Mouse (Mus musculus) monocyte, adult 5-6 weeks (primary cell): Measurements from ENCODE around the gene Ech1. TPM values are rescaled to one million over a fixed set of nuclear protein-coding genes. Genes with fewer than 3 reads are reported as not detected.

Experiments used
- ATAC-seq: fragments of 153-309, 156-312 bp; replicated peaks from 2 replicates; pipeline ENCODE4 v1.8.0; 2017; ENCODE audit warnings: mild to moderate bottlenecking; ENCODE audit not compliant: low TSS enrichment, insufficient number of reproducible peaks, severe bottlenecking, poor library complexity, low FRiP score
- total RNA-seq: library from RNA; stranded (forward); fragments of 200-1000, 200-491, 200-594 nt; gene quantifications from 3 replicates; pipeline ENCODE4 v1.2.3, GENCODE M21; 2017

Gene Ech1
- total RNA-seq, 1 experiment from 2014 or later: 48.7 TPM

DNA sequence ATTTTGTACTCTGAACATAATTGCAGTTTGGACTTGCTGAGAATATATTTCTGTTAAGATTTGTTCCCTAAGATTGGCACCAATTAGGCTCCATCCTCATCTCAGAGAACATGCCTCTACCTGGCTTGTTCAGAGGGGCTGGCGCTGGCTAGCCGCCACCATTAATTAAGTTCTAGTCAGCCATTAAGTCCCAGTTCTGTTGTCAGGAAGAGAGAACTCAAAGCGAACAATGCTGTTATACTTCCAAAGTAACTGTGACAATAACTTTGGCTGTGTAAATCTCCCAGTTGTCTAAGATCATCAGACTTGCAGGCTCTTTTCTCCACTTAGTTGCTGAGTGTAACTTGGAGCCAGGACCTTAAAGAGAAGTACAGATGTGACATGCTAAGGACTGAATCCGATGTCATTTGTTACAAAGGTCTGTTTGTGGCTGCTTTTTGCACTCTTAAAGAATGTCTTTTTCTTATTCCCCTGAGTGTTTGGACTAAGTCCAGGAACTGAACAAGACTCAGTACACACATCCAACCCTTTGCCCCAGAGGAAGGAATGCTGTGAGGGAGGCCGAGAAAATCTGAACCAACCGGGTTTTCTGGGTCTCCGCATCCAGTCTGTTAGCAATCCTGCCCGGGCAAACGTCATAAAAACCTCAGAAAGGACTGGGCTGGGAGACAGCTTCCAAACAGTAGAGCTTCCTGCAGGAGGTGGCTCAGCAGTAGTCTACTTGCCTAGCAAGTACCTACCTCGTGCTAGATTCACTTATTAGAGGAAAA lies 22.9 kb upstream of the Ech1 start:
- ATAC-seq: no peak

DNA sequence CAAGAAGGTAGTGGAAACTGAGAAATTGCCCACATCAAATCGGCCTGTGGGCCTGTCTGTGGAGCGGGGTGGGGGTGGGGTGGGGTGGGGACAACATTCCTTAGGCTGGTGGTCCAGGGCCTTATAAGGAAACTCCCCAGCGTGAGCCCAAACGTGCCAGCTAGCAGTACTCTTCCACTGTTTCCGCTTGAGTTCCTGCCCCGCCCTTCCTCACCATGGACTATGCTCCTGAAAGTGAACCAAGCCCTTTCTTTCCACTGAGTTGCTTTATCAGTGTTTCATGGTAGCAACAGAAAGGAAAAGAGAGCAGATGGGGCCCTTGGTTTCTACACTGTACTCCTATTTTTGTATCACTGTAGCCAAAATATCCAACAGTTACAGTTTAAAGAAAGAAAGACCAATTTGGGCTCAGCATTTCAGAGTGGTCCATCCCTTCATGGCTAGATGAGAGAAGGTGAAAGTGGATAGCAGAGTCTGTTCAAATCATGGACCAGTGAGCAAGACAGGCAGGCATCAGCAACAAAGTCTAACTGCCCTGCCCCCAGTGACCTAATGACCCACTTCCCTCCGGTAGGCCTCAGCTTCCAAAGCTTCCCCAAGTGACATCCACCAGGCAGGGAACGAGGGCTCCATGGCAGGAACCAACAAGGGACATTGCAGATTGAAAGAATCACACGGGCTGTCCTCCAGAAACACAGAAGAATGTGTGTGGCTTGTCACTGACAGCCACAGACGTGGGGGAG lies 22.0 kb upstream of the Ech1 start:
- no peak for ATAC-seq

DNA sequence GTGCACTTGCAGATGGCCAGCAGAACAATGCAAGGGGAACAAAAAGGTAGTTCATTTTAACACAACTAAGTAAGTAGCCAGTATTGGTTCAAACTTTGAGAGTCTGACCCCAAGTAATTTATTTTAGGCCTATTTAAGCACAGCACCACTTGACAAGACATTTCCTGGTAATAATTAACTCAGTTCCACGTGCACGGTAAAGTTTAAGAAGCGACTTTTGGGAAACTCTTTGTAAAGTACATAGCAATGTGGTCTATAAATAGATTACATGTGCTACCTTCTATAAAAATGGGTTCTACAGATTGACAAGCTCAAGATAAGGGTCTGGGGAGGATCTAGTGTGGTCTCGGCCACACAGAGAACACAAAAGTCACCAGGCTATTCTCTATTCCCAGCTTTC lies 21.3 kb upstream of the Ech1 start:
- ATAC-seq: no peak

DNA sequence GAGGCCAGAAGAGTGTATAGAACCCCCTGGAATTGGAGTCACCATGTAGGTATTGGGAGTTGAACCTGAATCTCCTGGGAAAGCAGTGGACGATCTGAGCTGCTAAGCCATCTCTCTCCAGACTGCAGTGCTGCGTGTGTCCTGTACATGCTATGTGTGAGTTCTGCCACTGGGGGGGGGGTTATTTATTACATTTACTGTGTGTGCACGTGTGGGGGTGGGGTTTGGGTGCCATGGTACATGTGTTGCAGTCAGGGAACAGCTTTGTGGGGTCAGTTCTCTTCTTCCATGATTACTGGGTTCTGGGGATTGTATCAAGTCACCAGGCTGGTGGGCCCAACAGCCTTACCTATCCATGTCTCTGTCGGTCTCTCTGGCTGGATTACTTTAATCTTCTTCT lies 18.1 kb upstream of the Ech1 start:
- ATAC-seq: no peak

DNA sequence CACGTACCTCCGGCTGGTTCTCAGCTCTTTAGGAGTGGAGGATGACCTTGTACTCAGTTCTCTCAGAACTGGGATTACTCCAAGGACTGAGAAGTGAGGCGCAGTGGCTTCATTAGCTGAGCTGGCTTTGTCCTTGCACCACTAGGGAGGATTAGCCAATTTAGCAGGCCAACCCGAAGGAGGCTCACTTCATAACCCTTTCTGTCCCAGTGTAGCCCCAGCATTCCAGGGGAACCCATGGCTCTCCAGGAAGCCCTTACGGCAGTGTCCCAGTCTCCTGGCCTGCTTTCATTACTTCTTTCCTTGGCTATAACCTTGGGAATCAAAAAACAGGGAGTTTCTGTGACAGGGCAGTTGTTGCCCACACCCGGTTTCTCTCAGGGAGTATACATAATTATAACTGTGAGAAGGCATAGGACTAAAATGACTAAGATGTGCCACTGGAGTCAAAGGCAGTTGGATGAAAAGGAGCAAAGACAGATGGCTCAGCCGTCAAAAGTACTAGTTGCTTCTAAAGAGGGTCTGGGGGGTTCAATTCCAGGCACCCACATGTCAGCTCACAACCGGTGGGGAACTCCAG lies 17.3 kb upstream of the Ech1 start:
- no peak for ATAC-seq

DNA sequence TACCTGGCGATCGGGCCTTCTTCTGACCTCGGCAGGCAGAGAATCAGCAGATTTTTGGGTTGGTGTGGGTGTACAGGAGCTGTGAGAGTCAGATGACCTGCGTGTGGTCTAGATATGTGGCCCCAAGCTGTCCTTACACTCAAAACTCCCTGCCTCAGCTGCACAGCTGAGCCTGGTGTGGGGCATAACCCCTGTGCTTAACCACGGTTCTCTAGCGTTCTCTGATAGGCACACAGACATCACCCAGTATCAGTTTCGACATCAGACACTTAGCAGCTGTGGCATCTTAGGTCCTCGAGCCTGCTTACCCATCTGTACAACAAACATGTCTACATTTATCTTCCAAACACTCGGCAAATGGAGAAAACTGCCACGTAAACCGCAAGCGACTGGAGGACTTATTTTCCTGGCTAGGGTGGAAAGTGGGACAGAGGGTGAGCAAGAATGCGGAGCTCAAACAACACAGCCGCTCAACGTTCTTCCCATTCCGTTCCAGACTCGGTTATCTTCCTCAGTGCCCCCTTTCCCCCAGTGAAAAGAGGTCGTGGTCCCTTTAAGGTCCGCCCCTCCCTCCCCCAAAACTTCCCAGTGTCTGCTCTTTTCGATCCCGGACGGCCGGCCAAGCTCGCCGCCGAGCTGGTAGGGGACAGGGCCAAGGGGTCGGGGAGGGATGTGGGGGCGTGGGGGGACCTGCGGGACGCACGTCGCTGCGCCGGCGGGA lies 16.6 kb upstream of the Ech1 start, which contains the start of gene Hnrnpl:
Gene Hnrnpl, plus strand, starts transcription at position 321 of the 721 bp plus-strand sequence.
- ATAC-seq: peak; percentile 18

DNA sequence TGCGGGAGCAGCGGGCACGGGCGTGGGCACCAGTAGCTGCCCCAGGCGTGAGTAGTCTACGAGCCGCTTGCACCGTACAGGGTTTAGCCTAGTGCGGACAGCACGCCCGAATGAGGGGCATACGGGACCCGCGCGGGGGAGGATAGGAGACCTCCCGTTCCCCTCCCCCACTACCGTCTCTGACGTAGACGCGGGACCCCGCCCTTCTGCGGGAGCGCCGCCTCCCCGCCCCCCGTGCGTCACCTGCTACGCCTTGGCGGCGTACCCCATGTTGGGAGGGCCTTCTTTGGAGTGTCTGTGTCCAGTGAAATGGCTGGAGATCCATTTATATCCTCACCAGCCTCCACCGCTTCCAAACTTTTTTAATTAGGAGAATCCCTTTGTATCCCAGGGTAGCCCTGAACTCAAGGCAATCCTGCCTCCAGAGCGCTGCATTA lies 16.0 kb upstream of the Ech1 start:
- peak; percentile 52 for ATAC-seq

DNA sequence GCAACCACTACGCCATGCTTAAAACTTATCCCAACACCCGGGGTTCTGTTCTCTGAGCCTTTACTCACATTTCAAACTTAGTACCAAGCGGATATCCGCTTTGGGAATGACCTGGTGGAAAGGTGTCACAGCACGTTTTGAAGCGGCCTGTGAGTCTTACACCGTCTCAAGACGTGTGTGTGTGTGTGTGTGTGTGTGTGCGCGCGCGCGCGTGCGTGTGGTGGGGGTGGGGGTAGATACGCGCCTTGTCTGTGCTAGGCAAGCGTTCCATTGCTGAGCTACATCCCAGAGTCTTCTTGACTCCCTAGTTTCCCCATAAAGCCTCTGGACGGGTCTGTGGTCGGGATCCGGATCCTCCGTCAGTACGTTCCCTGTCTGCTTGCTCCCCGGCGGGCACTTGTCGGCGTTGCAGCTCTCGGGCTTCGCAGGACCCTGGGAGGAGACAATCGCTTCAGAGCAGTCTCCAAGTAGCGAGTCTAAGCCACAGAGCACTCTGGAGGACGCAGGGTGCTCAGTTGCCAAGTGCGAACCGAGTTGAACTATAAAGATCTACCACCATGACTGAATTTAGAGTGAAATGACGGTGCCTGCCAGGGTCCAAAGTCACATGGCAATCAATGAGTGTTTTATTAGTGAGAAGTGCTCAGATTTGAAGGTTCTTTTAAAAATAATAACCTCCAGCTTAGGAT lies 15.5 kb upstream of the Ech1 start:
- ATAC-seq: no peak

DNA sequence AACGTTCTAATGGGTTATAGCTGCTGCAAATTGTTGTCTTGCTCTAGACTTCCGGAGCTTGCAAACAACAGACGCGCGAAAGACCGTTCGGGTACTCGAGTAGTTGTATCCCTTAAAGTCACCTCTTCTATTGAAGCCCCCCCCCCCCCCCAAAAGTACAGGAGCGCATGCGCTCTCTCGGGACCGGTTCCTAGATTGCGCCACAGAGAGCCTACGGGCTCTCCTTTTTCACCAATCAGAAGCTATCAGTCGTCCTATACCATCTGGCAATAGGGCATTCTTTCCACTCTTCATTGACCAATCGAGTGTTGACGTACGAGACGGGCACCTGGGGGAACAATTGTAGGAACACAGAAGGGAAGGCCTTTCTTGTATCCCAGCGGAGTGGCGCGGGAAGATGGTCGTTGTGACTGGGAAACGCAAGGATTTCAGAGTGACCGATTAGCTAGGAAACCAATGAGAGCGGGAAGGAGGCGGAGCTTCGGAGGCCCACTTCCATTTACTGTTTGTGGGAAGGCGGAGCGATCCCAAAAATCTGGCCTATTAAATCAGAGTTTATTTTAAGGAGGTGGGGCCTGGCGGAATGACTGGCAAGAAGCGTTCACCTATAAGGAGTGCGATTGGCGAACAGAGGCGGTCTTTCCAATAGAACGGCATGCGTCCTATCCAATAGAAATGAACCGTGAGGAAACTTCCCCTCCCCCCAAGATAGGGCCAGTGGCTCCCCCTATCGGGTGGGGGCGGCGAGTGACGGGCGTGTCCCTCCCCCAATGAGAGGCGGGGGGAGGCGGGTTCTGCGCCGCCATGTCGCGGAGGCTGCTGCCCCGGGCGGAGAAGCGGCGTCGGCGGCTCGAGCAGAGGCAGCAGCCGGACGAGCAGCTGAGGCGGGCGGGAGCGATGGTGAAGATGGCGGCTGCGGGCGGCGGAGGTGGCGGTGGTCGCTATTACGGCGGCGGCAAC lies 14.6 kb upstream of the Ech1 start:
- ATAC-seq: peak; percentile 75

DNA sequence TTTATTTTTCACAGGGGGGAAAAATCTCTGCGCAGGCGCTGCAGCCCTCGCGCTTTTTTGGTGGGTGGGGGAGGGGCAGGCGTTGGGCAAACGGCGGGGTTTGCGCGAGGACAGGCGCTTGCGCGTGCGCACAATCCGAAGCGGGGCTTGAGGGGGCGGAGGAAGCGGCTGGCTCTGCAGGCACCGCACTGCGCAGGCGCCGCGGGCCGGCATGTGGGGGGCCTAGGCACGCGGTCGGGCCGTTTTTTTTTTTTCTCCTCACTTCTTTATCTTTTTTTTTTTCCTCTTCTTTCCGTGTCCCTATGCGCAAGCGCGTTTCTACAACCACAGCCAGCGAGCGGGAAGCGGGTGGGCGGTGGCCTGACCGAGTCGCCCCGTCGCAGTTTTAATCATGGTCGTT lies 13.8 kb upstream of the Ech1 start:
- ATAC-seq: no peak

DNA sequence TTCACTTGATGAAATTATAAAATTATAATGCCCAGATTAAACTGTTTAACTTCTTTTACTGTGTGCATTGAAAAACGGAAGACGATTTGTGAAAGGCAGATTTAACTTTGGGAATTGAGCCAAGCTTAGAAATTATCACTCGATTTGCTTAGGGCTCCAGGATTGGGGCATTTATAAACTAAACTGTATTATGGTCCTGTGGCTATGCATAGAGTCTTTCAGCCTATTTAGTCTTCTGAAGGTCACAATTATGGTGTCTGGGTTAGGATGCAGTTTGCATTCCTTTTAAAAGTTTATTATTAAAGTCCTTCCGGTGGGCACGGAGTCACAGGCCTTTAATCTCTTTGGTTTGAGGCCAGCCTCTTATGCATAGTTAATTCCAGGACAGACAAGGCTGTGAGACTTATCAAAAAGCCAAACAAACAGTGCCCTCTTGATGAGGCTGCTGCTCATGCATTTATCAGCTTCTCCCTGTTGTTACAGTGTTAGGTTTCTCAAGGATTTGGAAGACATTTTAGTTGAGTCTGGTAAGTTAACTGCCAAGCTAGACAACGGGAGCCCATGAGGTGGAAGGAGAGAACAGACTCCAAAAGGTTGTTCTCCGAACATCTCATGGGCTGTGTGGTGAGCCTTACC lies 13.3 kb upstream of the Ech1 start:
- no peak for ATAC-seq

DNA sequence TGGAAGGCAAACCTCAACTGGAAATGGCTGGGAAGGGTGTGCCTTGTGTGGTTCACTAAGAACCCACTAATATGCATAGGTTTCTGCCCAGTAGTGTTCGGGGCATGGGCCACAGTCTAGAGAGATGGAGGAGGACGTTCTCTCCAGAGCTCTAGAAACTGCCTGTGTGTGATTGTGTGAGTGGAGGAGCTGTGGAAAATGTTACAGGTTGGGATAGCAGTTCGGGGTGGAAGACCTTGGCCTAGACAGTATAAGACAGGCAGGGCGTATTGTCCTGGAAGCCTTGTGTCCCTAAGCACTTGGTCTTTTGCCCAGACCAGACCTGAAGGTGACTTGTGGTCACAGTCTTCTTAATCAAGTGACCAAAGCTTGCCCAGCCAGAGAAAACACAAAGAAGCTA lies 12.6 kb upstream of the Ech1 start:
- ATAC-seq: no peak

DNA sequence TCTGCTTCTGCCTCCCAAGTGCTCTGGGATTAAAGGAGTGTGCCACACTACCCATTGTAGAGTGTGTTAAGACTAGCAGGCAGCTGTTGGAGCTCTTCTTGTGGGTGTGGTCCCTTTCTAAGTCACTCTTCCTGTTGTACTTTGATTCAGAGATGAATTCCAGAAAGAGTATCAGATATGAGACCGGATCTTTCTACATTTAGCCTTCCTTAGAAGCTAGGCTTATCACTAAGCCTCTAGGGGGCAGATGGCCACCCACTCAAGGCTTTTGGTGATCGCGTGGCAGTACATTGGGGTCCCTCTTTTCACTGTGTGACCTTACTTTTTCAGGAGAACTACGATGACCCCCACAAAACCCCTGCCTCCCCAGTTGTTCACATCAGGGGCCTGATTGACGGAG lies 12.1 kb upstream of the Ech1 start:
- no peak for ATAC-seq

DNA sequence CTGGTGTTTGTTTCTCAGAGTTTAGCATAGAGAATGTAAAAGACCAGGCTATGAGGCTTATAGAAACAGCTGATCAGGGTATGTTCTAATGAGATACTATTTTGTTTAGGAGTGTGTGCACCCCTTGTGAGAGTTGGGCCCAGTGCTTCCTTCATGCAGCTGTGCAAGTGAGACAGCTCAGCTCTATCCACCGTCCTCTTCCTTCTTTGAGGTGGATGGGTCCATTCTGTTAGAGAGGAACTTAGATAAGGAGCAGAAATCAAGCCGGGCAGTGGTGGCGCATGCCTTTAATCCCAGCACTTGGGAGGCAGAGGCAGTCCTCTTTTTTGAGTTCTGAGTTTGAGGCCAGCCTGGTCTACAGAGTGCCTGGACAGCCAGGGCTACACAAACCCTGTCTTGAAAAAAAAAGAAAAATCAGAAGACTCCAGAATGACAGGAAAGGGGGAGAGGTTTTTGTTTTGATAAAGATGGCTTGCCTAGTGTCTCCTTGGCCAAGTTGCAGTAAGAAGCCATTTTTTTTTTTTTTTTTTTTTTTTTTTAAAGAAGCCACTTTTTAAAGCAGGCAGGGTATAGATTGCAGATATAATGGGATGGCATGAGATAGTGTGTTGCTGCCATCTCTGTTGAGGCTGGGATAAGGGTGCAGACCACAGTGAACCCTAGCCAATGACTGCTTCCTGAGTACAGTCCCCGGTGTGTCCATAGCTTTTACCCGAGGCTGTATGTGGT lies 10.5 kb upstream of the Ech1 start:
- ATAC-seq: no peak

DNA sequence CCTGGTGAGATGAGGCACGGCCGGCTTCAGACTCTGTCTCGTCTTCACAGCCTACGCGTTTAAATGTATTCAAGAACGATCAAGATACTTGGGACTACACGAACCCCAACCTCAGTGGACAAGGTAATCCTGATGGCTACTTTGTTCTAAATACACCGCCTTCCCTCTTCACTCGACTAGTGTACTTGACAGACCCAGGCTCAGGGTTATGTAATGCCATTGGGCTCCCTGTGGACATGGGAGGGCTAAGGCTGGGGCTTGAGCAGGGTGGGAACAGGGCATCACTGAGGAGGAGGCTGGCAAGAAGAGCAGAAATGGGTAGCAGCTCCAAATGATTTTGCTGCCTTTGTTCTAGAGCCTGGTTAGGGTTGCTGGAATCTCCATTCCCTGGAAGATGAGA lies 9.8 kb upstream of the Ech1 start:
- no peak for ATAC-seq

DNA sequence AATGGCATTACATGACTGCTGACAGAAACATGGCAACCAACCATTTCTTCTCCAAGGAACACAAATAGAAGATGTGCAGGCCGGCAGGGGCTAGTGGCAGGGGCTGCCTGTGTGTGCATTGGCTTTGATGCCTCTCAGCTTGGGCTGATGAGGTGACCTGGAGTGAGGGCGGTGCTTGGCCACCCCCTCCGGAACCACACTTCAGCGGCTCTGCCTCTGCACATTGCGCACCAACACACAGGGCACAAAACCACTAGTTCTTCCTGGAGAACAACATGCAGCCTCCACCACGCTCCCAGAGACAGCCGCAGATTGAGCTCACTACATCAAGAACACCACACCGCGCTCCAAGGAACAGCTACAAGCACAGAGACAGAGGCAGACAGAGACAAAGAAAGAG lies 8.8 kb upstream of the Ech1 start:
- 0 out of 2 replicates have a peak, but pooled peaks have one; percentile 4 for ATAC-seq

DNA sequence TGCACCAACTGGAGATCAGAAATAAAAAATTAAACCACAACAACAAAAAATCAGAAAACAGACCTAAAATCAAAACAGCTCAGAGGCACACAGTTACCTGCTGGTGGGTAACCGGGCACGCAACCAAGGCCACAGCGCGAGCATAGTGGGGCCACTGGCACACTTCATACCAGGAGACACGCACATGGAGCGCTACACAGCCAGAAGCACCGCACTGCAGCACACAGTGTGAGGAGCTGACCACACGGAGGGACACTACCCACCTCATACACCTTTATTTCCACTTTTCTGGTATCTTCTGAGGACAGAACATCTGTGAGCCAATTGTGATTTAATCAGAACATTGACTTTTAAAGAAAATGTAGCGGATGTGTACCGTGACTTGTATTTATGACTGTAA lies 8.1 kb upstream of the Ech1 start:
- ATAC-seq: no peak
